Mouse (Mus musculus) thymus, adult 2 months (tissue): ENCODE data around the gene Mfsd13b. TPM values are rescaled to one million over a fixed set of nuclear protein-coding genes. Genes with fewer than 3 reads are reported as not detected.

Experiments used
- DNase-seq: peaks from one replicate; pipeline ENCODE4 v3.0.0; 2021
- H3K27ac ChIP-seq: fragments of 200-500 bp; 2 replicates; pipeline ENCODE4 v1.5.1; 2012; ENCODE audit warnings: low read length, control low read depth; ENCODE audit not compliant: control insufficient read depth, insufficient read depth
- H3K27me3 ChIP-seq: fragments of 200-500 bp; 2 replicates; pipeline ENCODE4 v1.6.1; 2012; ENCODE audit warnings: mild to moderate bottlenecking, low read length, moderate library complexity, mixed read lengths; ENCODE audit not compliant: control insufficient read depth, insufficient read depth
- H3K36me3 ChIP-seq: fragments of 200-500 bp; 2 replicates; pipeline ENCODE4 v1.6.1; 2012; ENCODE audit warnings: mild to moderate bottlenecking, low read length, moderate library complexity; ENCODE audit not compliant: control insufficient read depth, insufficient read depth
- H3K4me1 ChIP-seq: fragments of 200-500 bp; replicated peaks from 2 replicates; pipeline ENCODE4 v1.6.1; 2012; ENCODE audit warnings: low read length; ENCODE audit not compliant: control insufficient read depth, insufficient read depth
- H3K4me3 ChIP-seq: fragments of 200-500 bp; 2 replicates; pipeline ENCODE4 v1.5.1; 2012; ENCODE audit warnings: mild to moderate bottlenecking, low read length, control low read depth, moderate library complexity; ENCODE audit not compliant: control insufficient read depth, insufficient read depth
- CTCF ChIP-seq: fragments of 200-500 bp; IDR thresholded peaks from 2 replicates; pipeline ENCODE4 v1.5.1; 2012; ENCODE audit warnings: mild to moderate bottlenecking, control low read depth, low read length, moderate library complexity, borderline replicate concordance; ENCODE audit not compliant: control insufficient read depth, poor library complexity, insufficient read depth; ENCODE audit errors: extremely low read depth
- POLR2A ChIP-seq: fragments of 200-500 bp; IDR thresholded peaks from 2 replicates; pipeline ENCODE4 v1.6.1; 2012; ENCODE audit warnings: mild to moderate bottlenecking, low read length, control low read depth, moderate library complexity; ENCODE audit not compliant: control insufficient read depth, poor library complexity, insufficient read depth; ENCODE audit errors: extremely low read depth
- WGBS: fragments of 180-500 bp; shearing (Covaris S2); methylation state at CpG from one replicate; pipeline ENCODE4 v1.1.7; 2018; 5-methylcytosine and 5-hydroxymethylcytosine counted together
- polyA plus RNA-seq: library from polyadenylated mRNA; depleted of rRNA; stranded (reverse); fragments of >200 nt; gene quantifications from 2 replicates; pipeline ENCODE4 v1.2.3, GENCODE M21; 2012

The Mfsd13b gene
- polyA plus RNA-seq, 1 experiment = 0.16 TPM

DNA sequence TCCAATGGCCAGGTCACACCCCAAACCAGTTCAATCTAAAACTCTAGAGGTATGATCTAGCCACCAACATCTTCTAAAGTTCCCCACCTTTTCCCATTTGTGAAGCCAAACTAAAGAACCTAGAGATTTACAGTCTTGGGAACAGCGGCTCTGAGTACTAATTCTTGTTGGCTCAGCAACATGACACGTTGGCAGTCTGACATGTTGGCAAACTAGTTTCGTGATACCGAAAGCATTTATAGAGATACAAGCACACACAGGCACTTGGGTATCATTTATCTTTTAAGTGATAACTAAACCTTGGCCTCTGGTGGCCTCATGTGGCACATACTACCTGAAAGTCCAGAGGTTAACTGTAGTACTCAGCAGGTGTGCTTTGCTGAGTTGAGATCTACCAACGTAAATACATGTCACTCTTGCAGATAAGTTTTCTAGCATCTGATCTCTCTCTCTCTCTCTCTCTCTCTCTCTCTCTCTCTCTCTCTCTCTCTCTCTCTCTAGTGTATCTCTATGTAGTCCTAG is 20.2 kb downstream of the Mfsd13b start:
- Histone ChIP-seq H3K4me1 (no peaks in the 10 kb centered on the region), H3K27ac (no peak overlapping the region), H3K27me3 (no peaks in the 10 kb centered on the region), H3K36me3 (no peaks in the 10 kb centered on the region), H3K4me3 (no peak overlapping the region)
- TF ChIP-seq CTCF (no peak), POLR2A (no peak)
- 97% methylated on average over 5 of the region's 5 CpGs for WGBS
- no peak for DNase-seq

DNA sequence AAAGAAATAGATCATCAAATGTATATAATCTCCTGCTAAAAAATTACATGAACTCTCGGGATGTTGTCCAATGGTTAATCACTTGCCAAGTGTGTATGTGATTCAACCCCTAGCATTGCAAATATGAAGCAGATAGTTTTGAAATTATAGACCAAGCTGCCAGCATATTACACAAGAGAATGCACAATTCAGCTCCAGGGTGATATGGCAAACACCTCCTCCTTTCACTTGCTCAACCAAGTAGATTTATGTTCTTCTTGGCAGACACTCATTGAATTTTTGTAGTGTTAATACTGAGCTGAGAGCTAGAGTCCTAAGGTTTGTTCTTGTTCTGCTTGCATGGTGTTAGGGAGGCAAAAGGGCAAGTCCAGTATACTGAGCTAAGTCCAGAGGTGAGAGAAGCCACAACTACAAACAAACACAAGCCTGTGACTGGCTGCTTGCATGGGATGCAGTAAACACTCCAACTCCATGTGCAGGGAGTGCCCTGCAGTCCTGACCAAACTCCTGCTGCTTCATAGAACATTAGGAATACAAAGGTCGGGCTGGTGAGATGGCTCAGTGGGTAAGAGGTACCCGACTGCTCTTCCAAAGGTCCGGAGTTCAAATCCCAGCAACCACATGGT is 21.6 kb downstream of the Mfsd13b start:
- no peak overlapping the region for H3K4me3 ChIP-seq
- no peak for DNase-seq
- no peak for TF ChIP-seq POLR2A
- no peaks in the 10 kb centered on the region for H3K4me1 ChIP-seq
- H3K27me3 ChIP-seq = no peaks in the 10 kb centered on the region
- no peak overlapping the region for H3K27ac ChIP-seq
- H3K36me3 ChIP-seq = no peaks in the 10 kb centered on the region
- 83% methylated on average over 4 of the region's 4 CpGs for WGBS

GRCm38 (mm10) chr7:121011794-121012689 is 29.7 kb downstream of the Mfsd13b start:
- Histone ChIP-seq H3K27ac (no peak overlapping the region), H3K36me3 (no peaks in the 10 kb centered on the region), H3K4me1 (no peaks in the 10 kb centered on the region), H3K27me3 (no peaks in the 10 kb centered on the region), H3K4me3 (no peak overlapping the region)
- no peak for DNase-seq
- 75% methylated on average over 10 of the region's 10 CpGs for WGBS
- no peak for TF ChIP-seq CTCF
- TF ChIP-seq POLR2A = no peak

- TF ChIP-seq CTCF (no peak), POLR2A (no peak)
- no peaks in the 10 kb centered on the region for H3K4me1 ChIP-seq
- H3K36me3 ChIP-seq = no peaks in the 10 kb centered on the region
- no peak for DNase-seq
- no peak overlapping the region for H3K4me3 ChIP-seq
- no peaks in the 10 kb centered on the region for H3K27me3 ChIP-seq
- no peak overlapping the region for H3K27ac ChIP-seq
- WGBS = 91% methylated on average over 10 of the region's 10 CpGs
Measured at GRCm38 (mm10) chr7:121014486-121014885, 32.2 kb downstream of the Mfsd13b start.

- H3K4me3 ChIP-seq = no peak overlapping the region
- H3K4me1 ChIP-seq = no peaks in the 10 kb centered on the region
- H3K36me3 ChIP-seq = no peaks in the 10 kb centered on the region
- no peaks in the 10 kb centered on the region for H3K27me3 ChIP-seq
- H3K27ac ChIP-seq = no peak overlapping the region
- TF ChIP-seq POLR2A (no peak), CTCF (no peak)
- WGBS = 70% methylated on average over 3 of the region's 3 CpGs
- no peak for DNase-seq
Measured at GRCm38 (mm10) chr7:121018778-121019177, 36.5 kb downstream of the Mfsd13b start.

DNA sequence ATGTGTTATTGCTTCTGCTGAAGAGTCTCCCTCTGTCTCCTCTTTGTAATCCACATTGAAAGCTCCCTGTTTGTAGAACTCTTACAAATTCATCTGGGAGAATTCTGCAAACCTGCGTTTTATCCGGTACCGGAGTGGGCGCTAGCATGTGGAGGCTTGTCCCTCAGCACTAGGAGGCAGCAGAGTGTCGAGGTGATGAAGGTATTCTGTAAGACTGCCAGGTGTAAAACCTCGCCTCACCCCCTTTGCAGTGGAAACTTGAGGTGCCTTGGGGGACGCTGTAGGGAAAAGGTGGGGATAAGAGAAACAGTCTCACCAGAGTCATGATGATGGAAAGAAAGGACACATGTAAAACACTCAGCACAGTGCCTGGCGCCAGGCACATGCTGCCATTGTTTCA is 38.0 kb downstream of the Mfsd13b start:
- H3K4me3 ChIP-seq = no peak overlapping the region
- TF ChIP-seq CTCF = no peak
- TF ChIP-seq POLR2A = no peak
- peak; percentile 30 for DNase-seq
- H3K36me3 ChIP-seq = no peaks in the 10 kb centered on the region
- H3K27ac ChIP-seq = no peak overlapping the region
- WGBS = 45% methylated on average over 8 of the region's 8 CpGs
- H3K4me1 ChIP-seq = no peaks in the 10 kb centered on the region
- H3K27me3 ChIP-seq = no peaks in the 10 kb centered on the region

GRCm38 (mm10) chr7:121025221-121026008 is 43.1 kb downstream of the Mfsd13b start:
- no peak for DNase-seq
- WGBS = 74% methylated on average over 6 of the region's 6 CpGs
- TF ChIP-seq POLR2A (no peak), CTCF (no peak)
- no peak overlapping the region for H3K27ac ChIP-seq
- no peaks in the 10 kb centered on the region; the same call in 1 of the 2 replicates for H3K27me3 ChIP-seq
- H3K36me3 ChIP-seq = no peaks in the 10 kb centered on the region
- H3K4me1 ChIP-seq = no peaks in the 10 kb centered on the region
- H3K4me3 ChIP-seq = no peak overlapping the region
